Mouse (Mus musculus): ENCODE measurements around the gene Cracr2a. TPM values are rescaled to one million over a fixed set of nuclear protein-coding genes. Genes with fewer than 3 reads are reported as not detected.

Cracr2a gene
- polyA plus RNA-seq, 1 experiment: 4.0 TPM

DNA sequence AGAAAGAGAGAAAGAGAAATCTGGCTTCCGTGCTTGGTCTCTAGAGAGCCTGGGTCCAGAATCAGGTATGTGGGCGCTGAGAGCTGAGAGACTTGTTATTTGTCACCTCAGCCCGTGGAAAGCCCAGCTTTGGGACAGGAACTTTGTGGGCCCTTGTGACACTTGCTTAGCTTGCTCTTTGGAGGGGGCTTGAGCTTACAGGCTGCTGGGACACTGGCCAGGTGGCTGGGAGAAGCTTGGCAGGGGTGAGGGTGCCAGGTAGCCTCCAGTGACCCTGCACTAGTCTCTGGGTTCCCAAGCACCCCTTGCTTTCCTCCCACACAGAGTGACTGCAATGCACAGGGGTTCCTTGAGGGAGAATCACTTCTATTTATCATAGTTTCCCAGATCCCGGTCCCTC is 2.4 kb downstream of the Cracr2a start:
- 54% methylated on average over 4 of the region's 4 CpGs for WGBS
- Histone ChIP-seq H3K27me3 (ENCODE audit: control insufficient read depth, insufficient read depth, low read length) (no peaks in the 10 kb centered on the region), H3K4me1 (ENCODE audit: control insufficient read depth, insufficient read depth, insufficient read length) (peaks cover 14% of the 10 kb centered on the region; the same call in 1 of the 2 replicates), H3K36me3 (ENCODE audit: control insufficient read depth, insufficient read depth, low read length) (no peaks in the 10 kb centered on the region), H3K27ac (ENCODE audit: insufficient read depth, low read length) (no peak overlapping the region), H3K4me3 (ENCODE audit: extremely low read depth, insufficient read depth, insufficient read length) (no peak overlapping the region)
- no peak for TF ChIP-seq CTCF (IDR thresholded peaks at IDR 0.05; ENCODE audit: extremely low read depth, insufficient read depth, insufficient read length, insufficient replicate concordance)
- no peak for TF ChIP-seq POLR2A (IDR thresholded peaks at IDR 0.05; ENCODE audit: low read depth, low read length)
- no peak for DNase-seq (ENCODE audit: low read depth in 1 of 2, low spot score in 2 of 2)

DNA sequence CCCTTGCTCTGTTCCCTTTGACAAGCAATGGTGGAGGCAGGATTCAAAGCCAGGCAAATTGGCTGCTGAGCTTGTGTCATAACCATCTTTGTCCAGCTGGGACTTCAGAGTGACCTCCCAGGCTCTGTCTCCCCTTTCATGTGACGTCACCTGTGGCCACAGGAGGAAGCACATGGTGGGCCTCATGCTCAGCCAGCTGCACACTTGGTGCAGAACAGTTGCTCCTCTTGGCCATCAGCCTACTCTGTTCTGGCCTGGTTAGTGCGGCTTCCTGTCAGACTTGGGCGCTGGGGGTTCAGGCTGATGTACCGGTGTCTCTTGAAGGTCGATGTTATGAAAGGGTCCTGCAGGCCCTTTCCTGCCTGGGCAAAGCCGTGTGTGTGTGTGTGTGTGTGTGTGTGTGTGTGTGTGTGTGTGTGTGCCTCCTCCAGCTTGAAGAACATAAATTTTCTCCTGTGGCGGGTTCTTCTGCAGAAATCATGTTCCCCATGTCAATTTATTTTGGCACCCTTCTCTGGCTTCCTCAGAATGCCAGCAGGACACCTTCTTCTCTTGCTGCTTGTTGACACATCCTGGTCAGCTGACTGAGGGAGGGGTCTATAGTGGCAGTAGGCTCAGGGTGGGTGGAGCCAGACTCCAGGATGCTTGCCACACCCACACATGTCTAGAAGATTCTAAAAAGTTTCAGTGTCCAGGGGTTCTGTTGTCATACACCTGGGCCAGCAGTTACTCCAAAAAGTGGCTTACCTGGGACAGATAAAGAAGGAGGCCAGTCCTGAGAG is 5.0 kb downstream of the Cracr2a start:
- Histone ChIP-seq H3K4me3 (ENCODE audit: extremely low read depth, insufficient read depth, insufficient read length) (no peak overlapping the region), H3K27ac (ENCODE audit: insufficient read depth, low read length) (peak overlapping the region; percentile 41; the same call in 1 of the 2 replicates), H3K36me3 (ENCODE audit: control insufficient read depth, insufficient read depth, low read length) (no peaks in the 10 kb centered on the region), H3K27me3 (ENCODE audit: control insufficient read depth, insufficient read depth, low read length) (no peaks in the 10 kb centered on the region), H3K4me1 (ENCODE audit: control insufficient read depth, insufficient read depth, insufficient read length) (peaks cover 11% of the 10 kb centered on the region; the same call in 1 of the 2 replicates)
- TF ChIP-seq CTCF (IDR thresholded peaks at IDR 0.05; ENCODE audit: extremely low read depth, insufficient read depth, insufficient read length, insufficient replicate concordance) (no peak), POLR2A (IDR thresholded peaks at IDR 0.05; ENCODE audit: low read depth, low read length) (no peak)
- no peak for DNase-seq (ENCODE audit: low read depth in 1 of 2, low spot score in 2 of 2)
- WGBS: 8% methylated on average over 7 of the region's 7 CpGs

DNA sequence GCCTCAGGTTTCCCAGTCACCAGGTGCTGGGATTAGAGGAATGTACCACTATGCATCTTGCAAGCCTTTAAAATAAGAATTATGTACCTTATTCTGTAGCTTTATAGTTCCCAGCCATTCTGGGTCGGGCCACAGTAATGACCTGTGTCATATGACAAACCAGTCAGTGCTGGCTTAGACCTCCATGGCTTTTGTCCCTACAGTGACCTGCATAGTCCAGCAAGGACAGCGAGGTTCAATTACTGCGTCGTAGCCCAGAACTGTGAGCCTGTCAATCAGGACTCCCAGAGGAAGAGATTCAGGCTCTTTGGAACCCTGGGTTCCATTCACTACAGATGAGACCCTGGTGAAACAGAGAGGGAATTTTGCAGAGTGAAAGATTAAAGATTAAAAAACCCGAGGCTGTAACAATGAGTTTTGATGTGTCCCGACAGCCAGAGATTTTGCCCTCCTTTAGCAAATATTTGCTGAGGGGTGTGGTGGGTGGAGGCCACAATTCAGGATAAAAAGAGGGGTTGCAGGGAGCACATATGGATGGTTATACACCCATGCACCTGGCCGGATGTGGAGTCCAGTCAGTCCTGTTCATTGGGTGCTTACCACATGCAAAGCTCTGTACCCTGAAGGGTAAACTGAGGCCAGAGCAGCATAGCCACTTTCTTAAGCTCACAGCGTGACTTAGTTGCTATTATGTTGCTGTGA is 10.9 kb downstream of the Cracr2a start:
- Histone ChIP-seq H3K27ac (ENCODE audit: insufficient read depth, low read length) (no peak overlapping the region), H3K36me3 (ENCODE audit: control insufficient read depth, insufficient read depth, low read length) (no peaks in the 10 kb centered on the region), H3K4me3 (ENCODE audit: extremely low read depth, insufficient read depth, insufficient read length) (no peak overlapping the region), H3K27me3 (ENCODE audit: control insufficient read depth, insufficient read depth, low read length) (no peaks in the 10 kb centered on the region), H3K4me1 (ENCODE audit: control insufficient read depth, insufficient read depth, insufficient read length) (peaks cover 7% of the 10 kb centered on the region; the same call in 1 of the 2 replicates)
- WGBS: 94% methylated on average over 8 of the region's 8 CpGs
- no peak for TF ChIP-seq POLR2A (IDR thresholded peaks at IDR 0.05; ENCODE audit: low read depth, low read length)
- TF ChIP-seq CTCF (IDR thresholded peaks at IDR 0.05; ENCODE audit: extremely low read depth, insufficient read depth, insufficient read length, insufficient replicate concordance): no peak
- no peak for DNase-seq (ENCODE audit: low read depth in 1 of 2, low spot score in 2 of 2)

DNA sequence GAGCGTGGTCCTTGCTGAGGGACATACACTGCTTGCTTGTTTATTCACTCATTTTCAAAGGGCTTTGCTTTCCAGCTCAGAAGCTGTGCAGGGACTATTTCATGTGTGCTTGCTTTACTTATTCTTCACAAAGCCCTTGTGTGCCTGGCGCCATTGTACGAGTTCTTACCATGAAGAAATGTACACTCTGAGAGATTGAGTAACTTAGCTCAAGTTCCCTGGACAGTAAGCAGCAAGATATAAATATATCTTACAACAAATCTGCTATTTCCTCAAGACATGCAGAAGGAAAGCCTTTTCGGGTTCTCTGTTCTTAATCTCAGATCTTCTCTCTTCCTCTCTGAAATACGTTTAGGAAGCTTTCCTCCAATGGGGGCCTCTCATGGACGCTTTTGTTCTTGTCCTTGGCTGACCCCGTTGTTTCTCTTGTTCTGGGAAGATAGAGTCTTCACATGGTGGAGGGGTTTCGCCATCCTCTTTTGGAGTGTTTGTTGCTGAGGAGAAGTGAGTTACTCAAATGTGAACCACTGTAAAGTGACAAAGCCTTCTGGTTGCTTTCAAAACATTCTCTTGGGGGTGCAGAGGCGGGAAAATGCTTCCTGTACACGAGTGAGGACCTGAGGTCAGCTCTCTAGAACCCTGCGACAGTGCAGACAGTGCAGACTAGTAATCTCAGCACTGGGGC is 12.8 kb downstream of the Cracr2a start:
- H3K4me3 ChIP-seq (ENCODE audit: extremely low read depth, insufficient read depth, insufficient read length): no peak overlapping the region
- WGBS: 34% methylated on average over 11 of the region's 11 CpGs
- no peak for TF ChIP-seq CTCF (IDR thresholded peaks at IDR 0.05; ENCODE audit: extremely low read depth, insufficient read depth, insufficient read length, insufficient replicate concordance)
- no peak for TF ChIP-seq POLR2A (IDR thresholded peaks at IDR 0.05; ENCODE audit: low read depth, low read length)
- DNase-seq (ENCODE audit: low read depth in 1 of 2, low spot score in 2 of 2): no peak
- no peaks in the 10 kb centered on the region for H3K36me3 ChIP-seq (ENCODE audit: control insufficient read depth, insufficient read depth, low read length)
- no peaks in the 10 kb centered on the region for H3K27me3 ChIP-seq (ENCODE audit: control insufficient read depth, insufficient read depth, low read length)
- H3K4me1 ChIP-seq (ENCODE audit: control insufficient read depth, insufficient read depth, insufficient read length): peaks cover 7% of the 10 kb centered on the region; the same call in 1 of the 2 replicates
- H3K27ac ChIP-seq (ENCODE audit: insufficient read depth, low read length): no peak overlapping the region; the same call in 1 of the 2 replicates

DNA sequence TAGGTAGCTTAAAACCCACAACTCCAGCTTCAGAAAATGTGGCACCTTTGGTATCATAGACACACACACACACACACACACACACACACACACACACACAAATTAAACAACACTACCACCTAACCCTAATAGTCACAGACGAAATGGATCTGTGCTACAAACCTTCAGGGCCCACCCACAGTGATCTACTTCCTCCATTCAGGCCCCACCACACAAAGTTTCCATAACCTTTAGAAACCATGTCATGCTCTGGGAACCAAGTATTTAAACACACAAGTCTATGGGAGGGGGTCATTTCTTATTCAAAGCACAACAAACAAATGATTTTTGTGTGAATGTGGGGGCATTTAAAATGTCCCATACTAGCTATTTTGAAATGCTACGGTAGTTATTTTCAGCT is 14.1 kb downstream of the Cracr2a start:
- DNase-seq (ENCODE audit: low read depth in 1 of 2, low spot score in 2 of 2): no peak
- Histone ChIP-seq H3K36me3 (ENCODE audit: control insufficient read depth, insufficient read depth, low read length) (no peaks in the 10 kb centered on the region), H3K27me3 (ENCODE audit: control insufficient read depth, insufficient read depth, low read length) (no peaks in the 10 kb centered on the region), H3K27ac (ENCODE audit: insufficient read depth, low read length) (no peak overlapping the region), H3K4me1 (ENCODE audit: control insufficient read depth, insufficient read depth, insufficient read length) (peaks cover 7% of the 10 kb centered on the region; the same call in 1 of the 2 replicates), H3K4me3 (ENCODE audit: extremely low read depth, insufficient read depth, insufficient read length) (no peak overlapping the region)
- TF ChIP-seq CTCF (IDR thresholded peaks at IDR 0.05; ENCODE audit: extremely low read depth, insufficient read depth, insufficient read length, insufficient replicate concordance): no peak
- TF ChIP-seq POLR2A (IDR thresholded peaks at IDR 0.05; ENCODE audit: low read depth, low read length): no peak
- WGBS: 57% methylated on average over 2 of the region's 2 CpGs

DNA sequence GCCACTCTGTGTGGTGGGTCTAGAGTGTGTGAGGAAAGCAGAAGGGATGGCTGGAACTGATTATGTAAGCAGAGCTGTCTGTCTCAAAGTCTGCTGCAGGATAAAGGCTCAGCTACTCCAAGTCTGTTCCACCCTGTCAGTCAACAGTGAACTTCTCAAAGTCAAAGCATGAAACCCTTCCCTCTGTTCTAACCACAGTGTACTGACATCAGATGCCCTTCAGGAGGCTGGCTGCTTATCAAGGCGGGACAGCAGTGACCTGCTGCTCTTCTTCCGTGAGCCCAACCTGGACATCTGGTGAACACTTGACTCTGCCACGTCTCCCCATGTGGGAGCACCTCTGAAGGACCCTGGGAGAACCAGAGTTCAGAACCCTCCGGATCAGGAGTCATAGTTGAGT is 16.6 kb downstream of the Cracr2a start:
- H3K27me3 ChIP-seq (ENCODE audit: control insufficient read depth, insufficient read depth, low read length): no peaks in the 10 kb centered on the region
- no peak for TF ChIP-seq POLR2A (IDR thresholded peaks at IDR 0.05; ENCODE audit: low read depth, low read length)
- no peak for TF ChIP-seq CTCF (IDR thresholded peaks at IDR 0.05; ENCODE audit: extremely low read depth, insufficient read depth, insufficient read length, insufficient replicate concordance)
- H3K36me3 ChIP-seq (ENCODE audit: control insufficient read depth, insufficient read depth, low read length): no peaks in the 10 kb centered on the region
- DNase-seq (ENCODE audit: low read depth in 1 of 2, low spot score in 2 of 2): no peak
- WGBS: 61% methylated on average over 4 of the region's 4 CpGs
- H3K4me1 ChIP-seq (ENCODE audit: control insufficient read depth, insufficient read depth, insufficient read length): peaks cover 7% of the 10 kb centered on the region; the same call in 1 of the 2 replicates
- no peak overlapping the region for H3K4me3 ChIP-seq (ENCODE audit: extremely low read depth, insufficient read depth, insufficient read length)
- H3K27ac ChIP-seq (ENCODE audit: insufficient read depth, low read length): no peak overlapping the region
